Mouse (Mus musculus) megakaryocyte-erythroid progenitor cell, adult 5-6 weeks (primary cell): Measurements from ENCODE around the gene Dusp28. TPM values are rescaled to one million over a fixed set of nuclear protein-coding genes. Genes with fewer than 3 reads are reported as not detected.
A peak's percentile ranks its signal among the peaks of the same experiment; 100 is the strongest.

Experiments
- ATAC-seq: replicated peaks from 2 replicates; pipeline ENCODE4 v1.8.0; 2016; ENCODE audit warnings: mild to moderate bottlenecking, inconsistent platforms; ENCODE audit not compliant: severe bottlenecking, poor library complexity, low FRiP score, low TSS enrichment
- total RNA-seq, 2 experiments: library from RNA; stranded (forward) in 1 of 2; stranded (reverse) in 1 of 2; fragments of 200-1000, 215-1000 nt in 1 of 2; fragments of >200 nt in 1 of 2; fragmentation: Nextera tagmentation in 1 of 2; gene quantifications; 2 replicates each; pipeline ENCODE4 v1.2.3; 2014 to 2017

Dusp28 gene
- total RNA-seq (2014; fragmentation: Nextera tagmentation) (8.8 and 11.6 TPM in 2 replicates), total RNA-seq (2017) (2.3 and 3.6 TPM in 2 replicates)

DNA sequence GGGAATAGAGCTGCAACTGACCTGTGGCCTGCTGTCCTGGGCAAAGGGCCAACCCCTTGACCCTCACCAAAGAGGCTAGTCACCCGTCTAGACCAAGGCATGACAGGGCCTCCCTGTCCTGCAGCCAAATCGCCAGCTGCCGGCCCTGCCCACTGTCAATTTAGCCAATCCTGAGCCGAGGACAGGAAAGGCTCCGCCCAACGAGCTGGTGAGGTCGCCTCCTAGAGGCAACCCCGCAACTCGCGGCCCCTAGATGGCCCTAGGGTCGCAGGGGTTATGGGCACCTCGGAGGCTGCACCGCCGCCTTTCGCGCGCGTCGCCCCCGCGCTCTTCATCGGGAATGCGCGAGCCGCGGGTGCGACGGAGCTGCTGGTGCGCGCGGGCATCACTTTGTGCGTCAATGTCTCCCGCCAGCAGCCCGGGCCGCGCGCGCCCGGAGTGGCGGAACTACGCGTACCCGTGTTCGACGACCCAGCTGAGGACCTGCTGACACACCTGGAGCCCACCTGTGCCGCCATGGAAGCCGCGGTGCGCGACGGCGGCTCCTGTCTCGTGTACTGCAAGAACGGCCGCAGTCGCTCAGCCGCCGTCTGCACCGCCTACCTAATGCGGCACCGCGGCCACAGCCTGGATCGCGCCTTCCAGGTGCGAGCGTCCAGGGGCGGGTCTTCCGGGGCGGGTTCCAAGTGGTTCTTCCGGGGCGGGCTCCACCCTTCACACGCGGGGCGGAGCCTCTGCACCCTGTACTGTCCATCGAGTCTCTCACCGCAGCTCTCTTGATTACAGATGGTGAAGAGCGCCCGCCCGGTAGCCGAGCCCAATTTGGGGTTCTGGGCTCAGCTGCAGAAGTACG lies at the start of gene Dusp28:
Gene Dusp28, plus strand, starts transcription at position 203 of the 853 bp plus-strand sequence.
- ATAC-seq, result peak; percentile 68

DNA sequence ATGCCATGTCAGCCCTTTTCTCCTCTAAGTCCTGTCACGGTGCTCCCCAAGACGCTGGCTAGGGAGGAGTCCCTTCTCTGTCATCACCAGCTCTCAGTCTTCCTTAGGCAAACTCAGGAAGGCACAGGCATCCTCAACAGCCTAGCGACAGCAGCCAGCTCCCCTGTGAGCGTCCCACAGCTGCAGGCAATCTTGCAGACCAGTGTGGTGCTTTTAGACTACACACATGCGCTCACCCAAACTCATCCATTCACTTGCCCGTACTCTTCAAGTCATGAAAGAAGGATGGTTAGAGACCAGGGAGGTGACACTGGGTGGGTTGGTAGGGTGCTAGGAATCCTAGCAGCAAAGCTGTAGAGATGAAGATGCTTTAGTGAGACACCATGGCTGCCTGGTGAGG lies 45.3 kb upstream of the Dusp28 start:
- no peak for ATAC-seq

DNA sequence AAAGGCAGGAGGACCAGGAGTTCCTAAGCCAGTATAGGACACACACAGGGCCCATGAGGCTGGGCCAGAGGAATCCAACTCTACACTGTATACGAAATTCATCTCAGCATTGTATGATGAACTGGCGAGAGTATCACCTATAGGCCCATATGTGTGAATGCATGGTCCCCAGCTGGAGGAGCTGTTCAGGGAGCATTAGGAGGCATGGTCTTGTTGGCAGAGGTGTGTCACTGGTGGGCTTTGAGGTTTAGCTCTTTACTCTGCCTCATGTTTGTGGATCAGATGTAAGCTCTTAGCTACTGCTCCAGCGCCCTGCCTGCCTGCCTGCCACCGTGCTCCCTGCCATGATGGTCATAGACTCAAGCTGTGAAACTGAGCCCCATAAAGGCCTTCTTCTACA lies 43.5 kb upstream of the Dusp28 start:
- no peak for ATAC-seq

DNA sequence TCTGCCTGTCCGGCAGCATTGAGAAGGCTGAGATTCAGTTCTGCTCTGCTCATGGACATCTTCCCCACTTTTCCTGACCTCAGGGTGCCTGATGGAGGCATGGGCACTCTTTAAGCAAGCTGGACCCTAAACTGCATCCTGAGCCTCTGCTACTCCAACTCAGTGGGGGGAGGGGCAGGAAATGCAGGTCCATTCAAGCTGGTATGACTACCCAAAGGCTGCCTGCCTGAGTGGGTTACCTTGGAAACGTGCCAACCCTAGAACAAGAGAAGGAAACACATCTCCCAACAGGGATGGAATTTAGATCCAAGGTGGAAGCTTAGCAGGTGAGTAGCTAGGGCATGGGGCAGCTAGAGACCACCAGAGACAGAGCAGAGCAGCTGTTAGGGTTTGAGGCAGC lies 40.6 kb upstream of the Dusp28 start:
- no peak for ATAC-seq

DNA sequence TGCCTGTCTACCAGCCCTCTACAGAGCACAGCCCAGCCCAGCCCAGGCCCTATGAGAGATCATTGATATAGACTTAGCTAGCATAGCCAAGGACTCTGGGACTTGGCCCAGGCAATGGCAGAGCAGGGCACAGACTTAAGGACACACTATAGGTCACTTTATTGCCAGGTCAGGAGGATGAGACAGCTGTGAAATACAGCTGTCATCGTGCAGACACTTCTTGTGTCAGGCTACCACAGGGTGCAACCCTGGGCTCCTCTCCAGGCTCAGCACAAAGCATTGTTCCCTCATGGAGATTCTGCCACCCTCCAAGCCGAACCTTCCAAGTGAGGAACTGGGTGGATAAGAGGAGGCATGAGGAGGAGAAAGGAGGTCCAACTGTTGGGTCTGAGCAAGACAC lies 36.8 kb upstream of the Dusp28 start:
- no peak for ATAC-seq

DNA sequence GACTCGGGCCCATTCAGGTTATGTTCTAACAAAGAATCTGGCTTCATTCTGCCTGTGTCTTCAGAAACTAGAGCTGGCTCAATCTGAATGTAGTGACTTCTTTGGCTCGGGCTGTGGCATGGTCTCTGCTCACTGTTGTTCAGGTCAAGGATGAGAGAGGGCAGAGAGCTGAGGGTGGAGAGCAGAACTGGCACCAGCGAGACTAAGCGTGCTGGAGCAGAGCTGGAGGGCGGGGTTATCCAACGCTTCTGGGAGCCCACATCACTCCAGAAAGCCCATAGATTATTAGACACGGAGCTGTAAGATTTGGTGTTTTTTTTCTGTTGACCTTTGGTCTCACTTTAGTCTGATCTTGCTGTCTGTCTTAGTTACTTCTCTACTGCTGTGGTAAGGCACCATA lies 34.1 kb upstream of the Dusp28 start:
- ATAC-seq, result no peak

DNA sequence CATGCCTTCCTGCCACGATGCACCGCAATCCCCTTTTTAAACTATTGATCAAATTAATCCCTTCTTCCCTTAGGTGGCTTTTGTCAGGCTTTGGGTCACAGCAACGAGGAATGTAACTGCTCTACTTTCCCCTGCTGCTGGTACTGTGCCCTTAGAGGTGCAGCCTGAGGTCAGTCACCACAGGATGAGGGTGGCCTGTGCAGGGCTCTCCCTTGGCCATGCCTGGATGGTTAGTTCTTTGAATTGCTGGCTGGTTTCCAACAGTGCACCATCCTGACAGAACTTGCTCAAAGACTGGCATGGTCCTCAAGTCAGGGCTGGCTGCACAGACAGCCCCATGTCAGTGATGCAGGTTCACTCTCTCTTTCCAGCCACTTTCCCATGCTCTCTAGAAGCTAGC lies 32.8 kb upstream of the Dusp28 start:
- ATAC-seq, result no peak

DNA sequence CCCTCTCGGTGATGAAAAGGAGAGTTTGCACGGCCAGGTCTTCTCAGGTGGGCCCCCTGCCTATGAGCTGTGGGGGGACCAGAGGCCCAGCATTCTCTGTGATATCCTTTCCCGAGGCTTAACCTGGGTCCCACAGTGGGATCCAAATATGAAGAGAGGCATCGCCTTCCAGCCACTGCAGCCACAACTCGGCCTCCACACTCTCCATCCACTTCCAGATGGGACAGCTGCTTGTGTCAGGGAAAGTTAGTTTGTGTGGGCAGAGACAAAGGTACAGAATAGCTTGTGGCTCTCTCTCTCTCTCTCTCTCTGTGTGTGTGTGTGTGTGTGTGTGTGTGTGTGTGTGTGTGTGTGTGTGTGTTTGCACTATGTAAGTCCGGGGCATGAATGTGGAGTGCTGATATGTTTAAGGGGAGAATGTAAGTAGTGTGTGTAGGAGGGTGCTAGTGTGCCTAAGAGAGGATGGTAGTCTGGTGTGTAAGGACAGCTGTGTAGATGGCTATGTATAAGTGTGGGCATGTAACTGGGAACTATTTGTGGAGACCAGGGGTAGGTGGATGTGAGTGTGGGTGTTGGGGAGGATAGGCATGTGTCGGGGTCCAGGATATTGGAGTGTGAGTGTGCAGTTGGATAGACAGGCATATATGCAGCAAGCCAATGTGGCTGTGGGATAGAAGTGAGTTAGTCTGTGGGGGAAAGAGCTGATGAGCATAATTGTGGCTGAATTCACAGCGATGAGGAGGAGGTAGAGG lies 31.2 kb upstream of the Dusp28 start:
- ATAC-seq, result no peak

DNA sequence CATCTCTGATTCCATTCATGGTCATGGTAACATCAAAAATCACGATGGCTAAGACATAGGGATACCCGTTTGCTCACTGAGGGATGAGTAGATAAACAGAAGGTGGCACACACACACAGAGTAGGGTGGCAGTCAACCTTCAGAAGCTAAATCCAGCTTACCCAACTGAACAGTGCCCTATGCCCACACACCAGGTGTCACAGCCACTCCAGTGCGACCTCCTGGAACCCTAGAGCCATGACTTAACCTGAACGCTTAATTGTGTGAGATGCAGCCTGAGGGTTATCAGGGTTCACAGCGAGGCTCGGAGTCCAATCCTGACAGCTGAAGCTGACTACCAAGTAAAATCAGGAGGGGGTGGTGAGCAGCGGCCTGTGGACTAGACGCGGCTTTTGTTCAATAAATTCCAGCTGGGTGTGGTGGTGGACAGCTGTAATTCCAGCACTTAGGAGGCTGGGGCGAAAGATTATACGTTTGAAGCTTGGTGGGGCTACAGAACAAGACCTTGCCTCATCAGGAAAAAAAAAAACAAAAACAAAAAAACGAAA lies 29.3 kb upstream of the Dusp28 start:
- ATAC-seq, result no peak

DNA sequence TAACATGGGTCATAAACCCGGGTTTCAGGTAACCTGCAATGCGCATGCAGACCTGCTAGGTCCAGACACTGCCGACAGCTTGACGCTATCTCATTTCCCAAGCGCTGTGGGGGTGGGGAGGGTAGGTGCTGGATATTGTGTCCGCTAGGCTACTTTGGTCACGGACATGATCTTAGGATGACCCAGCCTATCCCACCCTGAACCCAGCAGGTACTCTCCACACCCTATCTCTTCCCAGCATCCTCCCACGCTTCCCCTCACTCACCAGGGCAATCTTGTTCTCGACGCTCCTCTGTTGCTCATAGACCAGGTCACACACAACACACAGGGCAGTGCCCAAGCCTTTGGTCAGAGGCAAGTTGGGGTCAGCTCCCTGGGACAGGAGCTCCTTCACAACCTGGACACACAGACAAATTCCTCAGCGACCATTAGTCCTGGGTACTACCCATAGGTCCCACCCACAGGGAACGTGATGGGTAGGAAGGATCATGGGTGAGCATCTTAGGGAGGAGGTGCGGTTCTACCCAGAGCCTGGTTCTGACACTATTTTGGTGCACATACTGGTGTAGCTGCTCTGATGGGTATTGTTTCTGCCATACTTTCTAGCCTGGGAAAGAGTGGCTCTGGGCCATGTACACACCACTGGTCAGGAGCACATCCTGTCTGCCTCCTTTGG lies 28.6 kb upstream of the Dusp28 start:
- no peak for ATAC-seq

DNA sequence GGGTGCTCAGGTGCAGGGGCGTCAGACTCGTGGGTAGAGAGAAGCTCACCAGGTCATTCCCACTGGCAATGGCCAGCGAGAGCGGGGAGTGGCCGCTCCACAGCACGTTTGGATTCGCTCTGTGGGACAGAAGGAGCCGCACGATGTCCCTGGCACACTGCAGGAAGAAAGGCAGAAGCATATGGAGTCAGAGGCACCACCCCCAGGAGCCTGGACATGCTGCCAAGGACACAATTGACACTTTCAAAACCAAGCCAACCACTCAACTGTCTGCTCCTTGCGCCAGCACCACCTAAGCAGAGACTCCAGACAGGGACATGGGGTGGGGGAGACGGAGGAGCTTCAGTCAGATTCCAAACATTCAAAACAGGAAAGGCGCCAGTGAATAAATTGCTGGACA lies 27.5 kb upstream of the Dusp28 start:
- no peak for ATAC-seq

DNA sequence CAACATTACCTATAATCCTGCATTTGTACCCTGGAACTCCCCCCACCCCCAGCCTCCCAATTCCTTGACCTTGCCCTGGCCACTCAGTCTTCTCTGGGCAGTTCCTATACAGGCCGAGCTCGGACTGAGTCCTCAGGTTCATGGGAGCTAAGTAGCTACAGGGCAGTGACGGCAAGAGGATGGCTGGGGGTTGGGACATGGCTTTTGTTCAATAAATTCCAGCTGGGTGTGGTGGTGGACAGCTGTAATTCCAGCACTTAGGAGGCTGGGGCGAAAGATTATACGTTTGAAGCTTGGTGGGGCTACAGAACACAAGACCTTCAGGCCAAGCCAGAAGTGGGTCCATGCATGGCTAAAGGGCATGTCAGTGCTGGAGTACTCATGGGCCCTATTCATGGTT lies 26.7 kb upstream of the Dusp28 start:
- no peak for ATAC-seq

DNA sequence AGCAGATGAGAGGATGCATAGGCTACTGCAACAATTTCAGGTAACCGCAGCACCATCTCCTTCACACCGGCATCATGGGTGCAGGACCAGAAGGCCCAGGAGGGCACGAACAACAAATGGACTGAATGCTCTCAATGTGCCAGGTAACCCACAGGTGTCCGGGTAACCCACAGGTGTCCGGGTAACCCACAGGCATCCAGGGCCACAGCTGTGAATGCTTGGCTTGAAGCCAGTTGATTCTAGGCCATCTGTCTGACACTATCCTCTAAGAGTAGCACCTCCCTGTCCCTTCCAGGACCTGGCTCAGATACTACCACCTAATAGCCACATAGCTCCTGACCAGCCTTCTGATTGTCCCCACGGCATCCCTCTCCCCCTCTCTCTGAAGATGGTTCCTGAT lies 24.8 kb upstream of the Dusp28 start:
- ATAC-seq, result no peak

DNA sequence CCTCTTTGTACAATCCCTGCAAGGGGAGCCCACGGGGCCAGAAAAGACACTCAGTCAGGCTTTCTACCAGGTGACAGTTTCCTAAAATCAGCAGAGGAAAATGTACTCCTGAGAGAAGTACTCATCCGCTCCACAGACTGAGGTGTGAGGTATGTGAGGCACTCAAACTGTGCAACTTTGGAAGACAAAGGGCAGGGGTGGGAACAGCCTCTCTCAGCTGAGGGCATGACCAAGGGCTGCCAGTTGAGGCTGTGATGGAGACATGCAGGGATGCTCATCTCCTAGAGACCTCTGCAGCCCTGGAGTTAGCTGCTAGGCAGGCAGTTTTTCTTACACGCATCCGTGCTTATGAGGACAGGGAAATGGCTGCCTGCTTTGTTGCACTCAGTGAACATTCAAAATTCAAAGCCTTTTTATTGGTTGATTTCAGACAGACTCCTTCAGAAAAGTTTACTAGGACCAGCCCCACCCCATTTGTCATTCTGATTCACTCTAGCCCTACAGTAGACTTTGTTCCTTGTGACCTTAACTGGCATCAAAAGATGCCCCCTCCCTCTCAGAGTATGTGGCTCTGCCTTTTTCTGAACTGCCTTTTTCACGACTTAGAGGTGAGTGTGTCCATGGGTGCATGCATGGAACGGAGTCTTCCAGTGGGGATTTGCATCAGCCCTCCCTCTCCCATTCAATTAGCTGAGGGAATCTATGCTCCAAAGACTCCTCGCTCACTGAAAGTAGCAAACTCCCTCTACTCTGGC lies 17.7 kb upstream of the Dusp28 start:
- no peak for ATAC-seq

DNA sequence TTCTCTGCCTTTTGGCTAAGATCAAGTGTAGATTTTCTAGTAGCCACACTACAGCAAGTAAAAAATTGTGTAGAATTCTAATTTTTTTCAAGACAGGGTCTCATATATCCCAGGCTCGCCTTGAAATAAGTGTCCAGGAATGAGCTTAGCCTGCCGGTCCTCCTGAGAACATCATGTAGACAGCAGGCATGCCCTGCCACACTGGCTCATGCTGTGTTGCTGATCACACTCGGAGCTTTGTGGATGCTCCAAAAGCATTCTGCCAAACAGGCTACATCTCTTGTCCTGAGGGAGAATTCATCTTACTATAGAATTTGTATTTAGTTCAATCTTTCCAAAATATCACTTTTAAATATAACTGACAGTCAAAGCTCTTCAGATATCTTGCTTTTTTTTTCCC lies 14.0 kb upstream of the Dusp28 start:
- ATAC-seq, result no peak

DNA sequence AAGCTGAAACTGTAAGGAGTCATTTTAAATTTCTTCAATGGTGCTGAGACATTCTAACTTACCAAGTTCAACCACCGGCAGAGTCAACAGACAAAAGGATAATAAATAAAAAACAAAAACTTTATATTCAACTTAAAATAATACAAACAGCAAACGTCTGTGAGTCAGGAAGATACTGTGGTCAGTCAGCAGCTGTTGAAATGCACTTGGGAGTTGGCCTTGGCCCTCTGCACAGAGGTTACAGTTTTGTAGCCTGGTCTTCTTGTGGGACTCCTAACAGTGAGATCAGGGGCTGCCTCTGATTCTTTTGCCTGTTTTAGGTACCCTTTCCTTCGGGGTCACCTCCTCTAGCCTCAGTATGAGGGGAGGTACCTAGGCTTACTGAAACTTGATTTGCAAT lies 12.9 kb upstream of the Dusp28 start:
- ATAC-seq, result no peak

DNA sequence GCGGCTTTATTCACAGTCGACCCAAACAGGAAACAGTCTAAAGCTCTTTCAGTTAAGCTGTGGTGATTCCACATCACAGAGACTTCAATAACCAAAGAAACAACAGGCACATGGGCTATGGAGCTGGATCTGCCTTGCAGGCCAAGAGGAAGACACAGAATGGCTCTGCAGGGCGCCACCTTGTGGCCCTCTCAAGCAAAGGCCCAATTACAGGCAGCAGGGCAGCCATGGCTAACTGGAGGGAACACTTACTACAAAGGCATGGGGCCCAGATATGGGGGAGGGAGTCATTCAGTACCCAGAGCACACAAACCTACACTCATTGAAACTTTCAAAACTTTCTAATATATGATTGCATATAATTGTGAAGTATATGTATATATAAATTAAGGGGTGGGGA lies 11.7 kb upstream of the Dusp28 start:
- ATAC-seq, result peak; percentile 95

DNA sequence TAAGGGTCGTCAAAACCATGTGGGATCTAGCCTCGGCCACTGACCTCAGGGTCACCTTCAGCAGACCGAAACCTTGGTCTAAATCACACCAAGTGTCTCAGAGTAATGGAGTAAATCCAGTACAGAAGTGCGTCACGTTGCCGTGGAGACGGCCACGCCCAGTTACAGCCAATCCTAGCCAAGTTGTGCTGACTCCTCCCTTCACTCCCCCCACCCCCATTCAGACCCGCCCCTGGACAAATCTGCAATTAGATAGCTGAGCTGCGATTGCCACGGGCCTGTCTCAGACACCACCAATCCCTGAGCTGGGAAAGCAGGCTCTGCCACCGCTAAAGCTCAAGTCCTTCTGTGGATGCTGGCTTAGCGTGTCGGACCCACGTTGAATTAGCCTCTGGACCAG lies 4.0 kb upstream of the Dusp28 start, which contains the start of gene Ankmy1:
Gene Ankmy1, minus strand, starts transcription at position 121 of the 400 bp plus-strand sequence.
- peak; percentile 29 for ATAC-seq

DNA sequence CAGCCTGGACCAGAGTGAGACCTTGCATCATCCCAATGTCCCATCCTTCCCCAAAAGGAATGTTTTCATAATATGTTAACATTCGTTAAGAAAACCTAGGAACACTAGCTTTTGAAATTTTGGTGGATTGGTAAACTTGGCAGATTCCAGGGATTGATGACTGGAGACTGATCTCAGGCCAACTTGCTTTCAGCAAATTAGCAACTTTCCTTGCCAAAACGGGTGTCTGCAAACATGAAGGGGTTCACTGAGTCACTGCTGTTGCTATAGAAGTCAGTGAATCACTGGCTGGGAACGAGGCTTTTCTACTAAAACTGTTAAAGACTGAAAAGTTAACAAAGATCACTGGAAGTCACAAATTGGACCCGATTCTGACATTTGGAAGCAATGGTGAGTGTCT lies 3.2 kb upstream of the Dusp28 start:
- no peak for ATAC-seq
